Mouse (Mus musculus) thymus, postnatal 10 days (tissue): ENCODE data around the gene Gm5617.
"Not testable (repeated sequence)": the region's sequence is repeated elsewhere in the genome, so short reads cannot be mapped to it uniquely, and the experiment has no call there.

Experiments
- DNase-seq, 2 experiments: peaks; one replicate each; pipeline ENCODE4 v3.0.0; 2021; ENCODE audit warnings: low spot score in 2 of 2

The Gm5617 gene

GRCm38 (mm10) chr9:48501192-48501591, 6.0 kb downstream of the Gm5617 start:
- DNase-seq, result no peak

GRCm38 (mm10) chr9:48503001-48503400, 7.8 kb downstream of the Gm5617 start:
- DNase-seq, result no peak

GRCm38 (mm10) chr9:48504741-48505365, 9.6 kb downstream of the Gm5617 start:
- DNase-seq, result no peak

GRCm38 (mm10) chr9:48510134-48510533, 14.9 kb downstream of the Gm5617 start:
- no peak for DNase-seq

GRCm38 (mm10) chr9:48515332-48515731, 20.1 kb downstream of the Gm5617 start:
- no peak for DNase-seq

- no peak for DNase-seq
Measured at GRCm38 (mm10) chr9:48516615-48517371, 21.6 kb downstream of the Gm5617 start.

GRCm38 (mm10) chr9:48517372-48518130, 22.3 kb downstream of the Gm5617 start:
- DNase-seq, result no peak

- DNase-seq, result not testable (repeated sequence)
Measured at GRCm38 (mm10) chr9:48520405-48520804, 25.2 kb downstream of the Gm5617 start.

GRCm38 (mm10) chr9:48525566-48525965, 30.3 kb downstream of the Gm5617 start:
- DNase-seq, result no peak

- DNase-seq, result no peak
Measured at GRCm38 (mm10) chr9:48526520-48526919, 31.3 kb downstream of the Gm5617 start.

- DNase-seq, result no peak
Measured at GRCm38 (mm10) chr9:48531294-48531693, 36.1 kb downstream of the Gm5617 start.

GRCm38 (mm10) chr9:48532203-48532602, 37.0 kb downstream of the Gm5617 start:
- no peak for DNase-seq

- no peak for DNase-seq
Measured at GRCm38 (mm10) chr9:48532730-48533129, 37.5 kb downstream of the Gm5617 start.

GRCm38 (mm10) chr9:48536414-48536813, 41.2 kb downstream of the Gm5617 start:
- no peak for DNase-seq

- DNase-seq, result not testable (repeated sequence)
Measured at GRCm38 (mm10) chr9:48537616-48538015, 42.4 kb downstream of the Gm5617 start.

- peak in 1 of 2 experiments; percentile 3 for DNase-seq
Measured at GRCm38 (mm10) chr9:48538044-48538645, 42.9 kb downstream of the Gm5617 start.

- no peak for DNase-seq
Measured at GRCm38 (mm10) chr9:48538688-48539087, 43.4 kb downstream of the Gm5617 start.
